Mouse (Mus musculus): ENCODE data around the gene Vmn1r209.
"Not testable (repeated sequence)": the region's sequence is repeated elsewhere in the genome, so short reads cannot be mapped to it uniquely, and the experiment has no call there.

Gene Vmn1r209

DNA sequence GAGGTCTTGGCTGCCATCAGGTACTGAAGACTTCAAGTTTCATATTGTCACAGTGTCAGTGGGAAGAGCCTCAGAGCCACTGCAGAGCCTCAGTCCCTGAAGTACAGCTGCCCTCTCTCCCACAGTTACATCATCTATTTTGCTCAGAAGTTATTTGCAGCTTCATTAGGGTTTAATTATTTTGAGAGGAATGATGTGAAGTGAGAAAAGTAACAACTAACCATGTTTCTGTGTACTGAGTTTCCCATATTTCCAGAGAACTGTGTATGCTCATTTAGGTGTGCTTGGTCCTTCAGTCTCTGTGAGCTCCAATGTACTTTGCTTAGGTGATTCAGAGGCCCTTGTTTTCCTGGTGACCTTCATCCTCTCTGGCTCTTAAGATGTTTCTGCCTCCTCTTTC is at the start of gene Vmn1r209:
Gene Vmn1r209 (minus strand): TSS at position 101 of the 400 bp plus-strand sequence.
- DNase-seq (ENCODE audit: inconsistent ontology term) = not testable (repeated sequence)

DNA sequence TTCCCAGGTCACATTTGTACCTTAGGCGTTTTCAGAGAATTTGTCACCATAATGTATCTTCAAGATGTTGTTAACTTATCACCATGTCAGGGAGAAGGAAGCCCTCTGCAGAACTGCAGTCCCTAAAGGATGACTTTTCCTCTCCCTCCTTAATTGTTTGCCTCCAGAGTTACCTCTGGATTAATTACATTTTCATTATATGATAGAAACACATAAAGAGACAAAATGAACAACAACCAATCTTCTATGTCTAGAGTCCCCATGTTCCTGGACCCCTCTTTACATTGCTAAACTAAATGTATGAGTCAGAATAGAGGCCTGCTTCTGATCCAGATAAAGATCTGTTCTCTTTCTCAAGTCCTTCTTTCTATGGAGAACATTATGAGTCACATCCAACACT is 48.0 kb upstream of the Vmn1r209 start, which contains the start of gene Vmn1r211:
Gene Vmn1r211 (minus strand): TSS at position 101 of the 400 bp plus-strand sequence.
- no peak for DNase-seq (ENCODE audit: inconsistent ontology term)

DNA sequence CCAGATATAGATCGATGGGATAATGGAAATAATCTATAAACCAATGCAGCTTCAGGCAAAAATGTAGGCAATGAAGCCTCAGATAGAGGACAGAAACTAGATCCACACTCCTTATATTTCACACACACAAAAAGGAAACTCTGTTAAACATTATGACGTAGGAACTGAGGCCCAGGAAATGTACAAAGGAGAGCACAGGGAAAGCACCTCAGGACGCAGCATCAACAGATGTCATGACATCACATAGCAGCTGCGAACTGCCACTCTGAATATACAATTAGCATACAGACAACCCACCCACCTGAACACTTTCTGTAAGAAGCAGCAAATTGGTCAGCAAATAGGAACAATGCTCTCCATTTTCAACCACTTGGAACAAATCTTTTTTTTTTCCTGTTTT is 45.3 kb upstream of the Vmn1r209 start:
- no peak for DNase-seq (ENCODE audit: inconsistent ontology term)

DNA sequence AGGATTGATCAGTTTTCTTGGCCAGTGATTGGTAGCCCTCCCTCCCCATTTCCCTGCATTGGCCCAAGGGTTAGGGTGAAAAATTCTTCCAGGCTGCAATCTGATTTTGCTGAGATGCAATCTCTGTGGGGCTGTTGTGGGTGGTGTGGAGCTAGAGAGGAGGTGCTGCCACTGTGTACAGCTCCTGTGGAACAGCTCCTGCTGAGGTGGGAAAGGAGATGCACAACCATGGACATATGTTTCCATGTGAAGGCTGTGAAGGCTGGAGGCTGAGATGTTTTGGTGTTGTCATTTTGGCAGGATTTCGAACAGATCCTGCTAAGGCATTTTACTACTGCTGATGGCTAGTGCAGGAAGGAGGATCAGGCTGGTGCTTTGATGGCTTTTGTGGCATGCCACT is 37.3 kb upstream of the Vmn1r209 start:
- DNase-seq (ENCODE audit: inconsistent ontology term) = no peak

DNA sequence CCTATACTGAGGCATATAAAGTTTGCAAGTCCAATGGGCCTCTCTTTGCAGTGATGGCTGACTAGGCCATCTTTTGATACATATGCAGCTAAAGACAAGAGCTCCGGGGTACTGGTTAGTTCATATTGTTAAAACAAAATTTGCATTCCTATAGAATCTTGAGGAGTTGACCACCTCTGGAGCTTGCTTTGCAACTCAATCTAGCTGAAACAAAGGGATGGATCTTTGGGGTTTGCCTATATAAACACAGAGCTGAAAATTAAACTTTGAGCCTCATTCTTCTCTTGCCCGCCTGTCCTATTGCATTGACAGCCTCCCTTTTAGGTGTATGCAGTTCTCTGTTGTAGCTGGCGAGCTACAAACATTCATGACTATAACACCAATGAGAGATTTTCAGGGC is 34.8 kb upstream of the Vmn1r209 start:
- not testable (repeated sequence) for DNase-seq (ENCODE audit: inconsistent ontology term)

DNA sequence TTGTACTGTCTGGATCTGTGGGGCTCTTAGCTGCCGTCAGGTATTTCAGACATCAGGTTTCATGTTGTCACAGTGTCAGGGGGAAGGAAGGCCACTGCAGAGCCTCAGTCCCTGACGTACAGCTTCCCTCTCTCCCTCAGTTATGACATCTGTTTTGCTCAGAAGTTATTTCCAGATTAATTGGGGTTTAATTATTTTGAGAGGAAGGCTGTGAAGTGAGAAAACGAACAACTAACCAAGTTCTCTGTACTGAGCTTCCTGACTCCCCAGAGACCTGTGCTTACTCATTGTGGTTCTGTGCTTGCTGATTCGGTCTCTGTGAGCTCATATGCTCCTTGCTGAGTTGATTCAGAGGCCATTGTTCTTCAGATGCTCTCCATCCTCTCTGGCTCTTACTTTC is 21.8 kb upstream of the Vmn1r209 start, which contains the start of gene Vmn1r210:
Gene Vmn1r210 (minus strand): TSS at position 101 of the 400 bp plus-strand sequence.
- no peak for DNase-seq (ENCODE audit: inconsistent ontology term)

DNA sequence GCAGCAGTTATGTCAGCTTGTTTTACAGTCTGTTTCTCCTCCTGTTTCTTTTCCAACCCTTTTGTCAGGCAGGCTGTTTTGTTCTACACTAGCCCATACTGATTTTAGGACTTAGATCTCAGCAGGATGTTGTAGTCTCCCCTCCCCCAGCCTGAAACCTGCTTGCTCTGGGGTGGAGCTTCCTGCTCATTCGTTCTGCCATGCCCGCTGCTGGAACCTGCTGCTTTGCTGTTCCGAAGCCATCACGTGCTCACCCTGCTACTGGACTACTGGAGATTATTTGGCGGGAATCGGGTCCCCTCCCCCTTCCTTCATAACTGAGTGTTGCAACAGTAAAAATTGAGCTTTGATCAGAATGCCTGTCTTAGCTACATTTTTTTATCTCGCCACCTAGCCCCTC is 19.9 kb upstream of the Vmn1r209 start:
- not testable (repeated sequence) for DNase-seq (ENCODE audit: inconsistent ontology term)

DNA sequence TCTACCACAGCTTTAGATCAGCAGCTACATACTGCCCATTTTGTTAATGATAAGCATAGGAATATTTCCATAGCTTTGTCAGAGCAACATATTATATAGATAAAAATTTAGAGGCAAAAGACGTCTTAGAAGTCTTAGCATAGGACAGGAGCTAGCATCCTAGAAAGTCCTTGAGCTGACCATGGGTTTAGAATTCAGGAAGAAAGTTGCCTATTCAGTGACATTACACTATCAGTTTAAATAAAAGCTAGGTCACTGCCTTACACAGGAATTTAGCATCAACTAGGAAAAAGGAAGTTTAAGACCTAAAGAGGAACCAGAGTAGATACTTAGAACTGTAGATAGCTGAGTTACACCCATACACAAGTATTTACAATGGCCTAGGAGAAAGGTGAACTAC is 12.1 kb upstream of the Vmn1r209 start:
- not testable (repeated sequence) for DNase-seq (ENCODE audit: inconsistent ontology term)

DNA sequence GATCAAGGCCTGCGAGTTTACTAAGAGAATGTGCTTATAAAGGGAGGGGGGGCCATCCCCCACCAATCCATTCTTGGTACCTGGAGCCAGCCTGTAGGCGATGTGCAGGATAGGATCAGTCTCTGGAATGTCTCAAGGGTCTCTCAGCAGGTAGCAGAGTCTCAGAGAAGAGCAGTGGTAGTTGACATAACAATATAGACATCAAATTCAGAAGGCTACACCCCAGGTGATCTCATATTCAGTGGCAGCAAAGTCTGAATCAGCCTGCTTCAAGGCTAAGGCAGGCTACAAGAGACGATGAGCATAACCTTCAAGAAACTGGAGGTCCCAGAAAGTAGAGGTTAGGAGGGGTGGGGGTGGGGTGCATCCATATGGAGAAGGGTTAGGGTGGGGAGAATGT is 21.4 kb downstream of the Vmn1r209 start:
- not testable (repeated sequence) for DNase-seq (ENCODE audit: inconsistent ontology term)

DNA sequence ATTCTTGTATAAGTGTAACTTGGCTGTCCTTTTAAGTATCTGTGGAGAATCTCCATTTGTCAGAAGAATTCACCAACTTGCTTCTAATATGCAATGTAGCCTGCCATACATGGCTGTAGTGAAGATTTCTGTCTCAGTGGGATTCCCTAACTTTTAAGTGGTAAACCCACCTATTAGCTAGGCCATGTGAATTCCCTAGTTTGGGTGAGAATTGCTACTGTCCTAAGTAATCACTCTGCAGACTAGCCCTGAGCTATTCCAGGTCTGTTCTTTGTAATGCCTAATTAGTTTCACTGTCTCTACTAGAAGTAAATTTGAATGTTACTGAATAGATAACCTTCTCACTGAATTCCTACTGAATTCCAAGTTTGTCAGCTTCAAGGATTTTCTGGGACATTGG is 25.3 kb downstream of the Vmn1r209 start:
- DNase-seq (ENCODE audit: inconsistent ontology term) = not testable (repeated sequence)

DNA sequence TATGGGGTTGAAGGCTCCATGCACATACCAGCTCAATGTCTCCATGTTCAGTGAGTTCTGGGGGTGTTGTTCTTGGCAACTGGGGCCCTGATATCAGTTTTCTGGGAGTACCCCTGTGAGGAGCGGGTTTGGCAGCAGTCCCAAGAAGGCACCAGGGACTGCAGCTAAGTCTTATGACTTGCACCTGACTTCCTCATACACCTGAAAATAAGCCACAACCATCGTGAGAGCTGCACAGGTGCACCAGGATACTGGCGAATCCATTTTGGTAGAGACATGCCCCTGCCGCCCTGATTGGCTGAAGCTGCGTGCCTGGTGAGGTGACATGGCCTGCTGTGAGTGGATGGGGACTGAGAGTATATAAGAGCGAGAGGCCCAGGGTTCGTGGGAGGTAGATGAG is 32.2 kb downstream of the Vmn1r209 start, which contains the start of gene Vmn1r208:
Gene Vmn1r208 (minus strand): TSS at position 101 of the 400 bp plus-strand sequence.
- not testable (repeated sequence) for DNase-seq (ENCODE audit: inconsistent ontology term)

DNA sequence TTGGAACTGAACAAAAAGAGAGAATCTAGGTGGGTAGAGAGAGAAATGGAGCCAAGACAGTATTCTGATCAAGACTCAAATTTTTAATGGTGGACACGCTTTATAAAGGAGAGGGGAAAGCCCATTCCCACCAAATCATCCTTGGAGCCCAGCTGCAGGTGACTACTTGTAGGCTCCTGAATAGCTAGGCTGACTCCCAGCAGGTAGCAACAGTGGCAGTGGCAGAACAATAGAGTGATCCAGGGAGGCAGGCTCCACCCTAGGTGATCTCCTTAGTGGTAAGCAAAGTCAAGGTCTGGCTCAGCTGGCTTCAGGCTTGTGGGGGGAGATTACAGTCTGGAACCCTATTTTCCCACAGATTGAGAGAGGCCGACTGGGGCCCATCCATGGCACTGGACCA is 37.9 kb downstream of the Vmn1r209 start:
- not testable (repeated sequence) for DNase-seq (ENCODE audit: inconsistent ontology term)
